Mouse (Mus musculus) liver, embryonic 13.5 days (tissue): ENCODE measurements around the gene A930017K11Rik. TPM values are rescaled to one million over a fixed set of nuclear protein-coding genes. Genes with fewer than 3 reads are reported as not detected.

Source experiments
- ATAC-seq: fragments of 200-750 bp; cut with Nextera tagmentation; 2 replicates; pipeline ENCODE4 v1.8.0; 2017; ENCODE audit warnings: low read depth, mild to moderate bottlenecking, moderate number of reproducible peaks, moderate library complexity
- DNase-seq: peaks from one replicate; pipeline ENCODE4 v3.0.0; 2022
- H3K27ac ChIP-seq: fragments of 300-500 bp; sonication (generic); 2 replicates; pipeline ENCODE4 v1.5.1; 2015; ENCODE audit warnings: moderate library complexity, mild to moderate bottlenecking, inconsistent platforms
- H3K27me3 ChIP-seq: fragments of 300-500 bp; sonication (generic); 2 replicates; pipeline ENCODE4 v1.6.1; 2015; ENCODE audit warnings: mild to moderate bottlenecking, inconsistent platforms
- H3K36me3 ChIP-seq: fragments of 300-500 bp; sonication (generic); 2 replicates; pipeline ENCODE4 v1.6.1; 2015; ENCODE audit warnings: mild to moderate bottlenecking, inconsistent platforms
- H3K4me1 ChIP-seq: fragments of 300-500 bp; sonication (generic); replicated peaks from 2 replicates; pipeline ENCODE4 v1.6.1; 2015; ENCODE audit warnings: inconsistent platforms
- H3K4me2 ChIP-seq: fragments of 300-500 bp; sonication (generic); 2 replicates; pipeline ENCODE4 v1.6.1; 2015; ENCODE audit warnings: inconsistent platforms, mild to moderate bottlenecking, moderate library complexity
- H3K4me3 ChIP-seq: fragments of 300-500 bp; sonication (generic); replicated peaks from 2 replicates; pipeline ENCODE4 v1.5.1; 2015; ENCODE audit warnings: mild to moderate bottlenecking, inconsistent platforms
- H3K9ac ChIP-seq: fragments of 300-500 bp; sonication (generic); 2 replicates; pipeline ENCODE4 v1.6.1; 2015; ENCODE audit warnings: mild to moderate bottlenecking, inconsistent platforms
- H3K9me3 ChIP-seq: fragments of 300-500 bp; sonication (generic); replicated peaks from 2 replicates; pipeline ENCODE4 v1.6.1; 2016; ENCODE audit warnings: inconsistent platforms
- whole genome bisulfite sequencing: fragments of 180-500 bp; shearing (Covaris S2); methylation state at CpG from one replicate; pipeline ENCODE4 v1.1.7; 2015; ENCODE audit not compliant: insufficient replicate concordance; 5-methylcytosine and 5-hydroxymethylcytosine counted together
- polyA plus RNA-seq: library from polyadenylated mRNA; unstranded; fragments of >200 nt; fragmentation: Nextera tagmentation; extraction: Ambion mirVana; gene quantifications from 2 replicates; pipeline ENCODE4 v1.2.1, GENCODE M21; 2015

Gene A930017K11Rik
- polyA plus RNA-seq, 1 experiment from 2014 or later: 0.24 TPM

- H3K27ac ChIP-seq: peak overlapping the region; percentile 59
- no peak overlapping the region for H3K9ac ChIP-seq
- H3K27me3 ChIP-seq: peaks cover 16% of the 10 kb centered on the region
- no peak for ATAC-seq
- WGBS: 90% methylated on average over 14 of the region's 14 CpGs
- H3K9me3 ChIP-seq: no peaks in the 10 kb centered on the region
- H3K4me2 ChIP-seq: no peak overlapping the region
- H3K4me1 ChIP-seq: peaks cover 44% of the 10 kb centered on the region
- H3K4me3 ChIP-seq: no peak overlapping the region
- H3K36me3 ChIP-seq: peaks cover 45% of the 10 kb centered on the region
- DNase-seq: no peak
Measured at GRCm38 (mm10) chr17:25957586-25958051, 5.3 kb upstream of the A930017K11Rik start.

DNA sequence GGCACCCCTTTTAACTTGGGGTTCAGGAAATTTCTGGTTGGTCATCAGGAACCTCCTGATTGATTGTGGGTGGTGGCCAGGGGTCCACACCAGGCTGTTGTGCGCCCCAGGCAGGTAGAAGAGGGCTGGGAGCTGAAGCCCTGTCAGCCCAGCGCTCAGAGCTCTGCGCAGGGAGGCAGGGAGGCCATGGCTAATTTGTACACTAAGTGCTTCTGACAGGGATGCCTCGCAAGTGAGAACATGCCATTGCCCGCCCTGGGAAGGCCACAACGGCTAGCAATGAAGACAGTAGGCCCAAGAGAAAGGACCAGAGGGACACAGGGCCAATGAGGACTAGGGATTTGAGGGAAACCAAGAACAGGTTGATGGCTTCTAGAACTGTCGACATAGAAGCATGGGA lies 4.3 kb upstream of the A930017K11Rik start:
- WGBS: 79% methylated on average over 7 of the region's 7 CpGs
- Histone ChIP-seq H3K4me2 (no peak overlapping the region), H3K4me3 (no peak overlapping the region), H3K27ac (peak overlapping the region; percentile 2; the same call in 1 of the 2 replicates), H3K27me3 (peaks cover 26% of the 10 kb centered on the region), H3K36me3 (peaks cover 43% of the 10 kb centered on the region), H3K4me1 (peaks cover 43% of the 10 kb centered on the region), H3K9ac (no peak overlapping the region), H3K9me3 (no peaks in the 10 kb centered on the region)
- DNase-seq (no peak), ATAC-seq (no peak)

DNA sequence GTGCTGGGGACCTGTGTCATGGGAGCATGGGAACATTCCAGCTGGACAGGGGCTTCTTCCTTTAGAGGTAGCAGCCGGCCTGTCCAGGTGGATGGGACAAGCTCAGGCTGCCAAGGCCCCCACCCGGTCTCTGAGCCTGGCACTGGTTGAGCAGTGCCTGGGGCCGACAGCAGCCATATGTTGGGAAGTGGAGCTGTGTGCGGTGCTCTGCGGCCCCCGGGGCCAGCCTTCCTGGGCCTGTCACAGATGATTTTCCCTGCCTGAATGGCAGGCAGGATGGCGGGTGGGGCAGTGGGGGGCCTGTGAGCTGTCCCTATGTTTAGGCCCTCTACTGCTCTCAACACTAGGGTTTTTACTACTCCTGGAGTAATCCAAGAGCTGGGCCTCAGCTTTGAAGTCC lies 3.8 kb upstream of the A930017K11Rik start:
- DNase-seq: no peak
- Histone ChIP-seq H3K27me3 (peaks cover 30% of the 10 kb centered on the region), H3K9me3 (no peaks in the 10 kb centered on the region), H3K27ac (peak overlapping the region; percentile 25; the same call in 1 of the 2 replicates), H3K36me3 (peaks cover 43% of the 10 kb centered on the region), H3K4me2 (no peak overlapping the region), H3K4me3 (no peak overlapping the region), H3K4me1 (peaks cover 43% of the 10 kb centered on the region), H3K9ac (no peak overlapping the region)
- WGBS: 78% methylated on average over 7 of the region's 7 CpGs
- ATAC-seq: no peak

DNA sequence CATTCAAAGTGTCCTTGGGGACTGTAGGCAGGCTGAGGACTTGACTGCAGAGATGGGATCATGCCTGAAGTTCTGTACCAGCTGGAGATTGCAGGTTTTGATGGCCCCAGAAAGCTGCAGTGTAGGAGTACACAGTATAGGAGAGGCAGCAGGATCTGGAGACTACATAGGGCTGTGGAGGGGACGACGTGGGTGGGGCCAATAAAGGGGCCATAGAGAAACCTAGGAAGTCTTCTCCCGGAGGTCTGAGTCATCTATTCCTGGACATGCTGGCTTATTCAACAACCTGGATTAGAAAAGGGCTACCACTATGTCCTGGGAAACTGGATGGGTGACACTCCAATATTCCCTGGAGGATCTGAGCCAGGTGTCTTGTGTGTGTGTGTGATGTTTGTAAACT lies 3.4 kb upstream of the A930017K11Rik start:
- 49% methylated on average over 3 of the region's 3 CpGs for WGBS
- H3K27ac ChIP-seq: 0 out of 2 replicates have a peak overlapping the region, but pooled peaks have one; percentile 25

DNA sequence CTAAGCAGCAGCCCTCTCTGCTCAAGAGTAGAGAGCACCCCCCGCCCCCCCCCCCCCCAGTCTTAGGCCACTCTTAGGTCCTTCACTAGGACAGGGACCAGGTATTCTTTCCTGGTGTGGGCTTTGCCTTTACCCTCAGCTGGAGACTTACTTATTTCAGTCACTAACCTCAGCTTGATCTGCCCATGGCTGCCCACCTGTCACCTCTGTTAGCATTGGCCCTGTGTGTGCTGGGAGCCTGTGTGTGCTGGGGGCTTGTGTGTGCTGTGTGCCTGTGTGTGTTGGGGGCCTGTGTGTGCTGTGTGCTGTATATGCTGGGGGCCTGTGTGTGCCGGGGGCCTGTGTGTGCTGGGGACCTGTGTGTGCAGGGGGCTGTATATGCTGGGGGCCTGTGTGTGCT lies 2.3 kb upstream of the A930017K11Rik start:
- Histone ChIP-seq H3K27ac (no peak overlapping the region), H3K36me3 (peaks cover 30% of the 10 kb centered on the region), H3K27me3 (peaks cover 45% of the 10 kb centered on the region), H3K4me3 (no peak overlapping the region), H3K9ac (no peak overlapping the region), H3K9me3 (no peaks in the 10 kb centered on the region), H3K4me1 (peaks cover 40% of the 10 kb centered on the region), H3K4me2 (no peak overlapping the region)
- DNase-seq (no peak), ATAC-seq (no peak)
- WGBS: 74% methylated on average over 2 of the region's 2 CpGs

More for the DNA sequence above, 3.4 kb upstream of the A930017K11Rik start:
- Histone ChIP-seq H3K9me3 (no peaks in the 10 kb centered on the region), H3K27me3 (peaks cover 35% of the 10 kb centered on the region), H3K4me3 (no peak overlapping the region), H3K4me2 (no peak overlapping the region), H3K36me3 (peaks cover 41% of the 10 kb centered on the region), H3K9ac (no peak overlapping the region), H3K4me1 (peaks cover 43% of the 10 kb centered on the region)
- ATAC-seq (no peak), DNase-seq (no peak)

DNA sequence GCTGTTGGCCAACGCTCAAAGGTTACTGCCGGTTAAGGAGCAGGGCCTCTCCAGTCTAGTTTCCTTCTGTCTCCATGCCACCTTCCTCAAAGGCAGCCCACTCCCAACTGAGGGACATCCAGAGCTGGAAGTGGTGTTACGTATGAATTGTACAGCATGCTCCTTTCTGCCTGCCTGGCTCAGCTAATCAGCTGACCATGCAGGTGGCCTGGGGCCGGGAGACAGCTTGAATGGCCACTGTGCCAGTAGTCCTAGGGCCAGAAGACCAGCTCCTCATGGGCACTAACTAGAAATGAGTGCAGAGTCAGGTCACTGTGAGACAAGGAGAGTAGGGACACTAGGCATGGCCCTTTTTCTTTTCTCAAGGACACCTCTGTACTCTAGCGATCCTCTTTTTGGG lies 796 bp upstream of the A930017K11Rik start:
- Histone ChIP-seq H3K9ac (no peak overlapping the region), H3K4me2 (no peak overlapping the region), H3K36me3 (peaks cover 15% of the 10 kb centered on the region), H3K27me3 (peaks cover 51% of the 10 kb centered on the region), H3K4me3 (no peak overlapping the region), H3K4me1 (peaks cover 39% of the 10 kb centered on the region), H3K9me3 (no peaks in the 10 kb centered on the region), H3K27ac (no peak overlapping the region)
- WGBS: 74% methylated on average over 5 of the region's 5 CpGs
- no peak for DNase-seq
- ATAC-seq: no peak

DNA sequence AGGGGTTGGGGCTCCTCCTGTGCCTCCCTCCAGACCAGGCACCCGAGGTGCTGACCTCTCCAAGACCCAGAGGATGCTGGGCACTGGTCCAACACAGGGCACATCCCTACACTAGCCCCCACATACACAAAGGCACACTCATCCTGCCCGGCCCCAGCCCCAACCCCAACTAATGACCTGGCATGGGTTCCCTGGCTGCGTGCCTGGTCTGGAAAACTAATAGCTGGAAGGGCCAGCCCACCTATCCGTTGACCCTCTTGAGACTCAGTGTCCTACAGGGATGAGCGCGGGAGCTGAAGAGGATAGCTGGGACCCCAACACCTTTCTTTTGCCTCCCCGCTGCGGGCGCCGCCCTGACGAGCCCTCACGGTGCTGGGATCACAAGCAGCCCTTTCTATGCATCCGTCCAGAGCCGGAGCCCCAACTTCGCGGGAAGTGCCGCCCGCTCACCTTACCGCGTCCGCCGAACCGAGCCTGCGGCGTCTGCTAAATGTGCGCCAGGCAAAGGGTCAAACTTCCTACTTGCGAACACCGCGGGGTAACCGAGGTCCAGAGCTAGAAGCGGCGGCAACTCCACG lies 1.1 kb downstream of the A930017K11Rik start:
- ATAC-seq (no peak), DNase-seq (no peak)
- H3K4me2 ChIP-seq: peak overlapping the region; percentile 70
- peak overlapping the region; percentile 51; the same call in 1 of the 2 replicates for H3K9ac ChIP-seq
- no peaks in the 10 kb centered on the region for H3K9me3 ChIP-seq
- peak overlapping the region; percentile 53 for H3K4me3 ChIP-seq
- no peak overlapping the region for H3K27ac ChIP-seq
- H3K36me3 ChIP-seq: no peaks in the 10 kb centered on the region
- H3K4me1 ChIP-seq: peaks cover 57% of the 10 kb centered on the region
- WGBS: 2% methylated on average over 33 of the region's 33 CpGs
- peaks cover 51% of the 10 kb centered on the region for H3K27me3 ChIP-seq

- H3K9me3 ChIP-seq: no peaks in the 10 kb centered on the region
- H3K4me1 ChIP-seq: peaks cover 57% of the 10 kb centered on the region
- no peaks in the 10 kb centered on the region for H3K36me3 ChIP-seq
- H3K4me2 ChIP-seq: peak overlapping the region; percentile 70
- H3K27me3 ChIP-seq: peaks cover 51% of the 10 kb centered on the region
- no peak for ATAC-seq
- whole genome bisulfite sequencing: 10% methylated on average over 3 of the region's 3 CpGs
- H3K9ac ChIP-seq: no peak overlapping the region
- no peak overlapping the region for H3K27ac ChIP-seq
- no peak overlapping the region for H3K4me3 ChIP-seq
- DNase-seq: no peak
Measured at GRCm38 (mm10) chr17:25950706-25951105, 1.7 kb downstream of the A930017K11Rik start.

GRCm38 (mm10) chr17:25949981-25950380 lies 2.4 kb downstream of the A930017K11Rik start:
- no peaks in the 10 kb centered on the region for H3K9me3 ChIP-seq
- WGBS: 67% methylated on average over 5 of the region's 5 CpGs

GRCm38 (mm10) chr17:25948051-25948450 lies 4.3 kb downstream of the A930017K11Rik start:
- 73% methylated on average over 8 of the region's 8 CpGs for WGBS
- peak overlapping the region; percentile 100 for H3K27ac ChIP-seq

More at GRCm38 (mm10) chr17:25949981-25950380, 2.4 kb downstream of the A930017K11Rik start:
- H3K4me2 ChIP-seq: no peak overlapping the region
- H3K36me3 ChIP-seq: no peaks in the 10 kb centered on the region
- no peak overlapping the region for H3K4me3 ChIP-seq
- peaks cover 61% of the 10 kb centered on the region for H3K4me1 ChIP-seq
- ATAC-seq (no peak), DNase-seq (no peak)
- peaks cover 51% of the 10 kb centered on the region for H3K27me3 ChIP-seq
- H3K9ac ChIP-seq: no peak overlapping the region
- H3K27ac ChIP-seq: no peak overlapping the region

DNA sequence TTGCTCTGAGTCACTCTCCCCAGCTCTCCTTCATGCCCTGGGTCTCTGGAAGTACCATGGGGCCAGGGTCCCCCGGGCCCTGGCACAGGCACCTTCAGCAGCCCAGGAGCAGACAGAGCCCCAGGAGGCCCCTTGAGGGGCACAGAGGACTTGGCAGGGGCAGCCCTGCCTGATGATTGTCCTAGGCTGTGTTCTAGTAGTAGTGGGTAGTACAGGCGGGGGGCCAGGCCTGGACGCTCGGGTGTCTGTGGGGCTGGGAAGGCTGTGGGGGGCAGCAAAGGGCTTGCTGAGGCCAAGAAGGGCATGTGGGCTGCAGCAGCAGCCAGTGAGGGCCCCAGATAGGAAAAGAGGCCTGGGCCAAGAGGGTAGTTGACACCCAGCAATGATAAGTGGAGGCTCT lies 4.8 kb downstream of the A930017K11Rik start:
- Histone ChIP-seq H3K4me3 (no peak overlapping the region), H3K4me2 (peak overlapping the region; percentile 85), H3K27ac (peak overlapping the region; percentile 100), H3K9me3 (no peaks in the 10 kb centered on the region), H3K36me3 (no peaks in the 10 kb centered on the region), H3K9ac (peak overlapping the region; percentile 99), H3K4me1 (peaks cover 83% of the 10 kb centered on the region), H3K27me3 (peaks cover 35% of the 10 kb centered on the region)
- DNase-seq (no peak), ATAC-seq (0 out of 2 replicates have a peak, but pooled peaks have one; percentile 1)
- 61% methylated on average over 4 of the region's 4 CpGs for WGBS

More at GRCm38 (mm10) chr17:25948051-25948450, 4.3 kb downstream of the A930017K11Rik start:
- Histone ChIP-seq H3K4me3 (no peak overlapping the region), H3K27me3 (peaks cover 39% of the 10 kb centered on the region), H3K4me1 (peaks cover 80% of the 10 kb centered on the region), H3K9me3 (no peaks in the 10 kb centered on the region), H3K9ac (peak overlapping the region; percentile 99), H3K4me2 (peak overlapping the region; percentile 85), H3K36me3 (no peaks in the 10 kb centered on the region)
- DNase-seq (no peak), ATAC-seq (no peak)

DNA sequence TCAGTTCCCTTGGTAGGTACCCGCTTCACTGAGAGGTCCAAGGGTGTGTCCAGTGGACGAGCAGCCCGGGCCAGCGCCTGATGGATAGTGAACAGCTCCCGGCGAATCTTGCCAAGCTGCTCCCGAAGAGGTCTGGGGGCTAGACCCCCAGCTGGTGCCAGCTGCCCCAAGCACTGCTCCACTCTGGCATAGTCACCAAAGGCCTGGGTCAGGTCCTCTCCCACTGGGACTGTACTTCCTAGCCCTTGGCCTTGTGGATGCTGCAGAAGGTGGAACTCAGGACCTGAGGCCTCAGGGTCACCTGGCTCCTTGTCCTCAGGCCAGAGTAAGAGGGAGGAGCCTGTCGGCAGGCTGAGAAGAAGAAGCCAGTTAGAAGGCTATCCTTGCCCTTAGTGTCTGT lies 5.5 kb downstream of the A930017K11Rik start:
- Histone ChIP-seq H3K27ac (peak overlapping the region; percentile 100), H3K4me2 (peak overlapping the region; percentile 85)

More for the DNA sequence above, 5.5 kb downstream of the A930017K11Rik start:
- WGBS: 80% methylated on average over 8 of the region's 8 CpGs
- peak overlapping the region; percentile 24; the same call in 1 of the 2 replicates for H3K4me3 ChIP-seq
- ATAC-seq (no peak), DNase-seq (no peak)
- peaks cover 77% of the 10 kb centered on the region for H3K4me1 ChIP-seq
- no peaks in the 10 kb centered on the region for H3K36me3 ChIP-seq
- peaks cover 28% of the 10 kb centered on the region for H3K27me3 ChIP-seq
- no peaks in the 10 kb centered on the region for H3K9me3 ChIP-seq
- H3K9ac ChIP-seq: peak overlapping the region; percentile 99
